Mouse (Mus musculus): ENCODE data around the gene 1700018F24Rik.

DNA sequence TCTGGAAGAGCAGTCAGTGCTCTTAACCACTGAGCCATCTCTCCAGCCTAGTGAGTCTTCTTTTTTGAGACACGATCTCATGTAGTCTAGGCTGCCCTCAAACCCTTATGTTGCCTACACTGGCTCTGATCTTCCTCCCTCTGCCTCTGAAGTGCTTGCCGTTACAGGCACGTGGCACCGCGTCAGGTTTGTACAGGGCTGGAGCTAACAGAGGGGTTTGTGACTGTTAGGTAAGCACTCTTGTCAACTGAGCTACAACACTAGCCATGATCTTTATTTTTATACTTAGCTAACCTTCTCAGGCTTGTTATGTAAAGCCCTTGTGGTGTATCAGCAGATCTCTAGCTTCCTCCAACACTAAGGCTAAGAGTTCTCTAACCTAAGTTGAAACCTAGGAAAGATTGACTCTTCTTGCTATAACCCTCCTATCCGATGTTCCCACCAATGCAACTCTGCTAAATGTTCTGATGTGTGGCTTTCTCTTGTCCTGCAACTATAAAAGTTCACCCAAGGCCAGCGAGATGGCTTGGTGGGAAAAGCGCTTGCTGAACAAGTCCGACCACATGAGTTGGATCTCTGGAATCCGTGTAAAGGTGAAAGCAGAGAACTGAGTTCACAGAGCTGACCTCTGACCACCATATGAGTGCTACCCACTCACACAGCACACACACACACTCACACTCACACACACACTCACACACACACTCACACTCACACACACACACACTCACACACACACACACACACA, 39.2 kb downstream of the 1700018F24Rik start:
- TF ChIP-seq CTCF (IDR thresholded peaks at IDR 0.05; ENCODE audit: borderline replicate concordance, insufficient read depth, low read depth, low read length) (no peak), POLR2A (IDR thresholded peaks at IDR 0.05; ENCODE audit: borderline replicate concordance, insufficient read depth, low read length) (no peak)
